Mouse (Mus musculus) stomach, embryonic 14.5 days (tissue): ENCODE measurements around the gene Raly. TPM values are rescaled to one million over a fixed set of nuclear protein-coding genes. Genes with fewer than 3 reads are reported as not detected.
A peak's percentile ranks its signal among the peaks of the same experiment; 100 is the strongest.

ENCODE experiments used
- ATAC-seq: fragments of 200-750 bp; cut with Nextera tagmentation; 2 replicates; pipeline ENCODE4 v1.8.0; 2017; ENCODE audit warnings: low read depth, moderate TSS enrichment; ENCODE audit not compliant: insufficient number of reproducible peaks, insufficient read depth, low FRiP score
- H3K27ac ChIP-seq: fragments of 300-500 bp; sonication (generic); 2 replicates; pipeline ENCODE4 v1.5.1; 2014; ENCODE audit warnings: mild to moderate bottlenecking, low read length, moderate library complexity, mixed read lengths
- H3K27me3 ChIP-seq: fragments of 300-500 bp; sonication (generic); 2 replicates; pipeline ENCODE4 v1.6.1; 2014; ENCODE audit warnings: low read length, control low read depth, mixed read lengths; ENCODE audit not compliant: control insufficient read depth, insufficient read depth
- H3K36me3 ChIP-seq: fragments of 300-500 bp; sonication (generic); 2 replicates; pipeline ENCODE4 v1.6.1; 2014; ENCODE audit warnings: mild to moderate bottlenecking, control low read depth, low read length, moderate library complexity, mixed read lengths; ENCODE audit not compliant: control insufficient read depth, insufficient read depth
- H3K4me1 ChIP-seq: fragments of 300-500 bp; sonication (generic); 2 replicates; pipeline ENCODE4 v1.6.1; 2014; ENCODE audit warnings: low read length, control low read depth, mixed read lengths; ENCODE audit not compliant: control insufficient read depth, insufficient read depth
- H3K4me2 ChIP-seq: fragments of 300-500 bp; sonication (generic); replicated peaks from 2 replicates; pipeline ENCODE4 v1.6.1; 2014; ENCODE audit warnings: low read depth, low read length, control low read depth
- H3K4me3 ChIP-seq: fragments of 300-500 bp; sonication (generic); 2 replicates; pipeline ENCODE4 v1.5.1; 2014; ENCODE audit warnings: low read depth, low read length, control low read depth
- H3K9ac ChIP-seq: fragments of 300-500 bp; sonication (generic); replicated peaks from 2 replicates; pipeline ENCODE4 v1.6.1; 2014; ENCODE audit warnings: low read depth, mild to moderate bottlenecking, control low read depth, low read length, moderate library complexity, mixed read lengths
- H3K9me3 ChIP-seq: fragments of 300-500 bp; sonication (generic); 2 replicates; pipeline ENCODE4 v1.6.1; 2016; ENCODE audit warnings: low read depth, low read length, control low read depth; ENCODE audit not compliant: control insufficient read depth
- whole genome bisulfite sequencing: fragments of 180-500 bp; shearing (Covaris S2); extraction: QIAGEN DNeasy Blood & Tissue Kit; methylation state at CpG from one replicate; pipeline ENCODE4 v1.1.7; 2014; 5-methylcytosine and 5-hydroxymethylcytosine counted together
- polyA plus RNA-seq: library from polyadenylated mRNA; unstranded; fragments of >200 nt; fragmentation: Nextera tagmentation; extraction: Ambion mirVana; gene quantifications from 2 replicates; pipeline ENCODE4 v1.2.1, GENCODE M21; 2014

Gene Raly
- polyA plus RNA-seq, 1 experiment from 2014 or later: 77.4 TPM

- peaks cover 2% of the 10 kb centered on the region; the same call in 1 of the 2 replicates for H3K4me1 ChIP-seq
- no peak for ATAC-seq
- no peak overlapping the region for H3K9ac ChIP-seq
- H3K27ac ChIP-seq: no peak overlapping the region
- 62% methylated on average over 6 of the region's 6 CpGs for WGBS
- no peaks in the 10 kb centered on the region for H3K9me3 ChIP-seq
- H3K4me3 ChIP-seq: no peak overlapping the region
- no peak overlapping the region for H3K4me2 ChIP-seq
- H3K27me3 ChIP-seq: no peaks in the 10 kb centered on the region
- no peaks in the 10 kb centered on the region for H3K36me3 ChIP-seq
These were observed 35.1 kb upstream of the Raly start for GRCm38 (mm10) chr2:154755791-154756190.

DNA sequence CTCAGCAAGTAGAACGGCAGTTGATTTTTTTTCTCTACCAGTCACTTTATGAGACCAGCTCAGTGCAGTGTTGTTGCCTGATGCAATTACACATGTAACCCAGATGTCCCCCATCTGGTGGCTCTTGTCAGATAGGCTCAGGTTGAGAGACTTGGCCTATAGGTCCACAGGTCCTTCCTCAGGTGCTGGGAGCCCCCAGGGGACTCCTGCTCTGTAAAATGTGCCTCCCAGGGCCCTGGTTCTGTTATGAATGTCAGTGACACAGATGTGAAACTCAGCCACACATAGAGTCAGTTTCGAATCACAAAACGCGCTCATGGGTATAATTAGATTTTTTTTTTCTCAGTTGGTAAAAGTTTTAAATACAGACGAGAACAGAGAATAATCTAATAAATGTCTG lies 33.2 kb upstream of the Raly start:
- Histone ChIP-seq H3K9me3 (no peaks in the 10 kb centered on the region; the same call in 1 of the 2 replicates), H3K27ac (no peak overlapping the region), H3K27me3 (no peaks in the 10 kb centered on the region), H3K4me1 (no peaks in the 10 kb centered on the region), H3K4me3 (no peak overlapping the region), H3K36me3 (no peaks in the 10 kb centered on the region), H3K4me2 (no peak overlapping the region), H3K9ac (no peak overlapping the region)
- no peak for ATAC-seq
- 83% methylated on average over 5 of the region's 5 CpGs for WGBS

GRCm38 (mm10) chr2:154758454-154758853 lies 32.4 kb upstream of the Raly start:
- Histone ChIP-seq H3K4me1 (peaks cover 6% of the 10 kb centered on the region; the same call in 1 of the 2 replicates), H3K4me3 (no peak overlapping the region), H3K9me3 (no peaks in the 10 kb centered on the region; the same call in 1 of the 2 replicates), H3K36me3 (no peaks in the 10 kb centered on the region), H3K27ac (no peak overlapping the region), H3K27me3 (no peaks in the 10 kb centered on the region), H3K9ac (no peak overlapping the region), H3K4me2 (no peak overlapping the region)
- 73% methylated on average over 1 of the region's 1 CpGs for WGBS
- no peak for ATAC-seq

- H3K9ac ChIP-seq: no peak overlapping the region
- H3K4me1 ChIP-seq: peaks cover 10% of the 10 kb centered on the region; the same call in 1 of the 2 replicates
- no peaks in the 10 kb centered on the region for H3K27me3 ChIP-seq
- no peak overlapping the region for H3K27ac ChIP-seq
- 59% methylated on average over 3 of the region's 3 CpGs for WGBS
- H3K4me3 ChIP-seq: no peak overlapping the region
- ATAC-seq: no peak; the same call in 1 of the 2 replicates
- H3K36me3 ChIP-seq: no peaks in the 10 kb centered on the region
- no peak overlapping the region for H3K4me2 ChIP-seq
- no peaks in the 10 kb centered on the region; the same call in 1 of the 2 replicates for H3K9me3 ChIP-seq
These were observed 27.7 kb upstream of the Raly start for GRCm38 (mm10) chr2:154763226-154763625.

GRCm38 (mm10) chr2:154764828-154765497 lies 25.9 kb upstream of the Raly start:
- no peak overlapping the region for H3K4me2 ChIP-seq
- no peak overlapping the region for H3K27ac ChIP-seq
- ATAC-seq: peak; percentile 62; the same call in 1 of the 2 replicates
- WGBS: 80% methylated on average over 9 of the region's 9 CpGs
- no peaks in the 10 kb centered on the region for H3K27me3 ChIP-seq
- no peaks in the 10 kb centered on the region for H3K36me3 ChIP-seq
- H3K9ac ChIP-seq: no peak overlapping the region
- H3K9me3 ChIP-seq: no peaks in the 10 kb centered on the region; the same call in 1 of the 2 replicates
- H3K4me1 ChIP-seq: peaks cover 10% of the 10 kb centered on the region; the same call in 1 of the 2 replicates
- no peak overlapping the region for H3K4me3 ChIP-seq

DNA sequence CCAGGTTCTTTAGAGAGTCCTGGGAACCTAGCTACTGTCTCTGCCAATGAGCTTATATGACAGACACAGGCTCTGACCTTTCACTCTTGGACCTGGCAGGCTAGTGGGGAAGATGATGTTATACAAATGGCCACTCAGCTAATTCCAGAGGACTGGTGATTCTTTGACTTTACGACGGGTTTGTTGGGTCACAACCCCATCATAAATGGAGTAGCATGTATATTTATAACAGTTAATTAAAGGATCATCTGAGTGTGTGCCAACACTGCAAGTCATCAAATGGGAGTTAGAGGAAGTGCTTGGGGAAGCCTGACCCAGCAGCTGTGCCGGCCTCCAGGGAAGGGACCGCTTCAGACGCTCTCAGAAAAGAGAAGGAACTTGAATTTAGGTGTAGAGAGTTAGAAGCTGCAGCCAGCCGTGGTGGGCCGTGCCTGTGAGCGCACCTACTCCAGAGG lies 25.3 kb upstream of the Raly start:
- Histone ChIP-seq H3K4me3 (no peak overlapping the region), H3K36me3 (no peaks in the 10 kb centered on the region), H3K27ac (no peak overlapping the region), H3K4me2 (no peak overlapping the region), H3K27me3 (no peaks in the 10 kb centered on the region), H3K4me1 (peaks cover 10% of the 10 kb centered on the region; the same call in 1 of the 2 replicates), H3K9ac (no peak overlapping the region), H3K9me3 (no peaks in the 10 kb centered on the region; the same call in 1 of the 2 replicates)
- ATAC-seq: no peak
- 51% methylated on average over 8 of the region's 8 CpGs for WGBS

DNA sequence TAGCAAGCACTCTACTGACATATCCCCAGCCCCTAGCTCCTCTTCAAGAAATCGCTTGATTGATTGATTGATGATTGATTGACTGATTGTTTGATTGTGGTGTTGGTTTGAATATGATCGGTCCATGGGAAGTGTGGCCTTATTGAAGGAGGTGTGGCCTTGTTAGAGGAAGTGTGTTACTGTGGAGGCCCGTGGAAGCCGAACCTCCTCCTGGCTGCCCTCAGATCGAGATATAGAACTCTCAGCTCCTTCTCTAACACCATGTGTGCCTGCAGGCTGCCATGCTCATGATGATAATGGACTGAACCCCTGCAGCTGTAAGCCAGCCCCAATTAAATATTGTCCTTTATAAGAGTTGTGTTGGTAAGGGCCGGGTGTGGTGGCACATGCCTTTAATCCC lies 23.8 kb upstream of the Raly start:
- WGBS: 88% methylated on average over 6 of the region's 6 CpGs

GRCm38 (mm10) chr2:154769930-154770329 lies 21.0 kb upstream of the Raly start, which contains the start of gene Gm14214:
Gene Gm14214 (minus strand): TSS chr2:154770030.
- Histone ChIP-seq H3K36me3 (no peaks in the 10 kb centered on the region), H3K4me1 (0 out of 2 replicates have a peak, but pooled peaks cover 2% of the 10 kb centered on the region), H3K4me3 (no peak within 1 kb of the TSS), H3K9ac (no peak within 1 kb of the TSS), H3K9me3 (peaks cover 3% of the 10 kb centered on the region; the same call in 1 of the 2 replicates), H3K4me2 (no peak within 1 kb of the TSS), H3K27ac (no peak within 1 kb of the TSS), H3K27me3 (no peaks in the 10 kb centered on the region)
- ATAC-seq: no peak

More for the DNA sequence above, 23.8 kb upstream of the Raly start:
- no peaks in the 10 kb centered on the region for H3K36me3 ChIP-seq
- no peak for ATAC-seq
- H3K4me3 ChIP-seq: no peak overlapping the region
- H3K27me3 ChIP-seq: no peaks in the 10 kb centered on the region
- H3K9me3 ChIP-seq: no peaks in the 10 kb centered on the region
- no peak overlapping the region for H3K27ac ChIP-seq
- H3K4me2 ChIP-seq: no peak overlapping the region
- H3K4me1 ChIP-seq: peaks cover 10% of the 10 kb centered on the region; the same call in 1 of the 2 replicates
- no peak overlapping the region for H3K9ac ChIP-seq
